Mouse (Mus musculus) olfactory bulb, adult 2 months (tissue): ENCODE results near the gene Tbc1d2.

ENCODE experiments used
- CTCF ChIP-seq: fragments of 200-500 bp; IDR thresholded peaks from 2 replicates; pipeline ENCODE4 v1.5.1; 2012; ENCODE audit warnings: low read depth, mild to moderate bottlenecking, low read length, moderate library complexity; ENCODE audit not compliant: insufficient read depth
- POLR2A ChIP-seq: fragments of 200-500 bp; IDR thresholded peaks from 2 replicates; pipeline ENCODE4 v1.6.1; 2012; ENCODE audit warnings: mild to moderate bottlenecking, low read depth, low read length, moderate library complexity; ENCODE audit not compliant: insufficient read depth

DNA sequence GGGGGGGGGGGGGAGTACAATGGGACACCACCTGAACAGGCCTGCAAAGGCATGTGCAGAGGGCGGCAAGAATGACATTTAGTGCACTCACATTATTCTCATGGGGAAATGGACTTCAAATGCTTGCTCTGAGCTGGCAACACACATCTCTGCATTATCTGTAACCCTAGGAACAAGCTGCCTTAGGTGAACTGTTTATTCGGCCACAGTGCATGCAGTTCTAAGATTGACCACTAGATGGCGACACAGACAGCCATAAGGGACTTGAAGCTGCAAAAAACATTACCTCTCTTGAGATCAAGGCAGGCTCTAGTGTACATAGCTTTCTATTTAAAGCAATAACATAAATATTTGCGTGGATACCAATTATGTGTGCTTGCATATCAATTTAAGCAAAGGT is 38.8 kb downstream of the Tbc1d2 start:
- TF ChIP-seq CTCF (no peak), POLR2A (no peak)
